Mouse (Mus musculus): ENCODE data around the gene Fbxo3. TPM values are rescaled to one million over a fixed set of nuclear protein-coding genes. Genes with fewer than 3 reads are reported as not detected.

Gene Fbxo3
- polyA plus RNA-seq, 1 experiment from 2014 or later, result 75.0 TPM

DNA sequence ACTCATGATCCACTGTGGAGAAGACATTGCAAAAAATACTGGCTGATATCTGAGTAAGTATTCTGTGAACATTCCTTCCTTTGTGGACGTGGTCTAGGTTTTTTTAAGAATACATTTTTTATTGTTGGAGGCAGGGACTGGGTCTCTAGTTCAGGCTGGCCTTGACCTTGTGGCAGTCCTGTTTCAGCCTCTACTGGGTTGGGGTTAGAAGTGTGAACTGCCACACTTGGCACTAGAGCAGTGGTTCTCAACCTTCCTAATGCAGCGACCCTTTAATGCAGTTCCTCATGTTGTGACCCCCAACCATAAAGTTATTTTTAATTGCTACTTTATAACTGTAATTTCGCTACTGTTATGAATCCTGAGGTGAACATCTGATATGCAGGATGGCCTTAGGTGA is 2.9 kb downstream of the Fbxo3 start:
- Histone ChIP-seq H3K9ac (ENCODE audit: low read depth, low read length) (no peak overlapping the region), H3K27me3 (replicated peaks; ENCODE audit: control insufficient read depth, insufficient read depth, low read length) (no peaks in the 10 kb centered on the region), H3K27ac (ENCODE audit: low read depth, low read length) (no peak overlapping the region), H3K4me1 (replicated peaks; ENCODE audit: control insufficient read depth, insufficient read depth, low read length) (peaks cover 19% of the 10 kb centered on the region), H3K4me3 (ENCODE audit: low read depth, low read length) (no peak overlapping the region), H3K9me3 (ENCODE audit: control insufficient read depth, low read length) (no peaks in the 10 kb centered on the region), H3K4me2 (peak overlapping the region; percentile 88), H3K36me3 (ENCODE audit: control insufficient read depth, insufficient read depth, low read length) (0 out of 2 replicates have a peak, but pooled peaks cover 3% of the 10 kb centered on the region)
- DNase-seq (ENCODE audit: low spot score) (no peak), ATAC-seq (replicated peaks; ENCODE audit: low FRiP score) (no peak)
- 80% methylated on average over 3 of the region's 3 CpGs for WGBS

DNA sequence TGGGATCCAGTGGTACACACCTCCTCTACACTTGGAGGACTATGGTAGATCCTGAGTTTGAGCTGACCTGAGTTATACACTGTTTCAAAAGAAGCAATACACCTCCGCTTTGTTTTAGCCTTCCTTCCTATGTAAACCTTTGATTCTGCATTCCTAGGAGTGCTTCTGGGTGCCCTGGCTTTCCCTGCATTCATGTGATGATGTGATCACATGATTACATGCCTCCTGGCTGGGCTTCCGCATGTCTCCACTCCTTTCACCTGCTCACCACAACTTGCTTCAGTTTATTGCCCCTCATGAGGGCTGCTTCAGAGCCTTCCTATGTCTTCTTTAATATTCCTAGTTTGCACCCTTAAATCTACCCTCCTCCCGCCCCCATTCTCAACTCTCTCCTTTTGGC is 4.5 kb downstream of the Fbxo3 start:
- Histone ChIP-seq H3K4me3 (ENCODE audit: low read depth, low read length) (no peak overlapping the region), H3K36me3 (ENCODE audit: control insufficient read depth, insufficient read depth, low read length) (peaks cover 5% of the 10 kb centered on the region; the same call in 1 of the 2 replicates), H3K27ac (ENCODE audit: low read depth, low read length) (no peak overlapping the region), H3K27me3 (replicated peaks; ENCODE audit: control insufficient read depth, insufficient read depth, low read length) (no peaks in the 10 kb centered on the region), H3K4me1 (replicated peaks; ENCODE audit: control insufficient read depth, insufficient read depth, low read length) (peaks cover 19% of the 10 kb centered on the region), H3K9ac (ENCODE audit: low read depth, low read length) (no peak overlapping the region), H3K4me2 (no peak overlapping the region), H3K9me3 (ENCODE audit: control insufficient read depth, low read length) (no peaks in the 10 kb centered on the region)
- 89% methylated on average over 3 of the region's 3 CpGs for WGBS
- ATAC-seq (replicated peaks; ENCODE audit: low FRiP score) (no peak), DNase-seq (ENCODE audit: low spot score) (no peak)

DNA sequence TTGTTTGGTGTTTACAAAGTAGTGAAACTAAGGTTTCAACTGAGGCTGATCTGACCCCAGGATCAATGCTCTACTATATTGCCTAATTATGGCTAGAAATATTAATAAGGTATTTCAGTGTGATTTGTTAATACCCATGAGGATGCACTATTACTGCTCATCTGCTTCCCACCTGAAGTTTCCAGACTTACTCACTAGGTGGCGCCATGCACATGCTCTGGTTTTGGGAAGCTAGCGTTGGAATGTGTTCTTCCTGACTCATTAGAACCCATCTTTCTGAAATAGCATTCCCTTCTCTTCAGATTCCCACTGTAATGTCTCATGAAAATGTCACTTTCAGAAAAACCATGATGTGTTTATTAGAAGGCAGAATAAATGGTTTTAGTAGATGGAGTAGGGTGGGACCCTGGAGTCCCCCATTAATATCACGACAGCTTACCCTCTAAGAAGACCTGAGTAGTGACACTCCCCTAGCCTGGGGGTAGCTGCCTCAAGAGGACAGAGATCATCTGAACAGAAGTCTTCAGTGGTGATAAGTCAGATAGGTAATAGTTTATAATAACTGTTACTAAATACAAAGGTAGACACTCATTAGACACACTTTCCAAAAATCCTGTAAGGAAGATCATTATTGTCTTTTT is 7.4 kb downstream of the Fbxo3 start:
- Histone ChIP-seq H3K4me1 (replicated peaks; ENCODE audit: control insufficient read depth, insufficient read depth, low read length) (peaks cover 6% of the 10 kb centered on the region), H3K27me3 (replicated peaks; ENCODE audit: control insufficient read depth, insufficient read depth, low read length) (no peaks in the 10 kb centered on the region), H3K27ac (ENCODE audit: low read depth, low read length) (no peak overlapping the region), H3K36me3 (ENCODE audit: control insufficient read depth, insufficient read depth, low read length) (peaks cover 5% of the 10 kb centered on the region; the same call in 1 of the 2 replicates), H3K9ac (ENCODE audit: low read depth, low read length) (no peak overlapping the region), H3K4me2 (no peak overlapping the region), H3K4me3 (ENCODE audit: low read depth, low read length) (no peak overlapping the region), H3K9me3 (ENCODE audit: control insufficient read depth, low read length) (no peaks in the 10 kb centered on the region)
- 34% methylated on average over 3 of the region's 3 CpGs for WGBS
- ATAC-seq (replicated peaks; ENCODE audit: low FRiP score) (0 out of 2 replicates have a peak, but pooled peaks have one; percentile 37), DNase-seq (ENCODE audit: low spot score) (no peak)

DNA sequence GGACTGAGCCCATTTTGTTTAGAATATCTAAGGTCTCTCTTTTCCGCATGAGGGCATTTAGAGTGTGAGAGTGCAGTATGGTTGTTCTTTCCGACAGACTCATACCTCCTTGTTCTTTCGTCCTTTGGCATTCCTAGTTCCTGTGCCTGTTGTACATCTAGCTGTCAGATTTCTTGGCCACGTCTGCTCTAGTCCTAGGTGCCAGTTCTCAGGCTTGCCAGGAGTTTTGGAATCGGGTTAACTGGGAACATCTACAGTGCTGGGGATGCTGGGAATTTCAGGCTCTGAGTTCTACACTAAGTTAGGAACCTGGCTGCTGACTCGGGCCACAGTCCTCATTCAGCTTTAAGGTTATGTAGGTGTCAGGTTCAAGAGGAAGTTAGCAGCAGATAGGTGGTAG is 8.1 kb downstream of the Fbxo3 start:
- no peak for DNase-seq (ENCODE audit: low spot score)
- ATAC-seq (replicated peaks; ENCODE audit: low FRiP score), result no peak
- Histone ChIP-seq H3K27me3 (replicated peaks; ENCODE audit: control insufficient read depth, insufficient read depth, low read length) (no peaks in the 10 kb centered on the region), H3K4me3 (ENCODE audit: low read depth, low read length) (no peak overlapping the region), H3K4me1 (replicated peaks; ENCODE audit: control insufficient read depth, insufficient read depth, low read length) (no peaks in the 10 kb centered on the region; the same call in 1 of the 2 replicates), H3K27ac (ENCODE audit: low read depth, low read length) (no peak overlapping the region), H3K4me2 (no peak overlapping the region), H3K36me3 (ENCODE audit: control insufficient read depth, insufficient read depth, low read length) (peaks cover 5% of the 10 kb centered on the region; the same call in 1 of the 2 replicates), H3K9ac (ENCODE audit: low read depth, low read length) (no peak overlapping the region), H3K9me3 (ENCODE audit: control insufficient read depth, low read length) (no peaks in the 10 kb centered on the region)
- 88% methylated on average over 6 of the region's 6 CpGs for WGBS

DNA sequence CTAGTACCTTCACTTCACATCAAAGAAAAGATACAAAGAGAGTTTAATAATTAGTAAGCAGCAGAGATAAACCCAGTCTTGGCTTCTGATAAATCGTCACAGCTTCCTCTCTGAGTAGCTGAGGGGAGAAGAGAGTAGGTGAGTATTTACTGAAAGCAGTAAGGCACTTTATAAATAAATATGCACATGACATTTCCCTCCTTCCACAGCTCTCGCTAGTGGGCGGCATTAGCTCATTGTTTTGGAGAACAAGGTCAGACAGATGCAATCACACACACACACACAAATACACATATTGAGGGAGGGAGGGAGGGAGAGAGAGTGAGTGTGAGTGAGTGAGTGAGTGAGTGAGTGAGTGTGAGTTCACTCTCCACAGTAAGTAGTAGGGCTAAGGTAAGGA is 8.8 kb downstream of the Fbxo3 start:
- ATAC-seq (replicated peaks; ENCODE audit: low FRiP score) (no peak), DNase-seq (ENCODE audit: low spot score) (no peak)
- Histone ChIP-seq H3K4me1 (replicated peaks; ENCODE audit: control insufficient read depth, insufficient read depth, low read length) (no peaks in the 10 kb centered on the region), H3K36me3 (ENCODE audit: control insufficient read depth, insufficient read depth, low read length) (peaks cover 5% of the 10 kb centered on the region; the same call in 1 of the 2 replicates), H3K9ac (ENCODE audit: low read depth, low read length) (no peak overlapping the region), H3K4me2 (no peak overlapping the region), H3K9me3 (ENCODE audit: control insufficient read depth, low read length) (no peaks in the 10 kb centered on the region), H3K4me3 (ENCODE audit: low read depth, low read length) (no peak overlapping the region), H3K27me3 (replicated peaks; ENCODE audit: control insufficient read depth, insufficient read depth, low read length) (no peaks in the 10 kb centered on the region), H3K27ac (ENCODE audit: low read depth, low read length) (no peak overlapping the region)
- 74% methylated on average over 3 of the region's 3 CpGs for WGBS

DNA sequence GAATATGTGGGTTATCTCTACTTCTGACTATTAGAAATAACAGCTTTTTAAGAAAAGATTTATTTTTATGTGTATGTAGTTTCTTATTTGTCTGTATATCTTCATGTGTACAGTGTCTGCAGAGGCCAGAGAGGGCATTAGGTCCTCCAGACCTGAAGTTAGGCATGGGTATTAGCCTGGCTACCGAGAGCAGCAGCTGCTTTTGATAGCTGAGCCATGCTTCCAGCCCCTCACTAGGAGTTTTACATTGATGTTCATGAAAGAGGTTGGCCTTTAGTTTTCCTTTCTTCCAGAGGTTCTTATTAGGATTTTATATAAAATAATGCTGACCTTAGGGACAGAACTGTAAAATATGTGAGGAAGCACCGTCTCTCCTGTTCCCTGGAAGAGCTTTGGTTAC is 10.7 kb downstream of the Fbxo3 start:
- peaks cover 2% of the 10 kb centered on the region; the same call in 1 of the 2 replicates for H3K4me1 ChIP-seq (replicated peaks; ENCODE audit: control insufficient read depth, insufficient read depth, low read length)
- 85% methylated on average over 2 of the region's 2 CpGs for WGBS
- no peak overlapping the region for H3K9ac ChIP-seq (ENCODE audit: low read depth, low read length)
- H3K27ac ChIP-seq (ENCODE audit: low read depth, low read length), result no peak overlapping the region
- ATAC-seq (replicated peaks; ENCODE audit: low FRiP score) (no peak), DNase-seq (ENCODE audit: low spot score) (no peak)
- no peak overlapping the region for H3K4me3 ChIP-seq (ENCODE audit: low read depth, low read length)
- H3K4me2 ChIP-seq, result no peak overlapping the region
- H3K27me3 ChIP-seq (replicated peaks; ENCODE audit: control insufficient read depth, insufficient read depth, low read length), result no peaks in the 10 kb centered on the region
- no peaks in the 10 kb centered on the region for H3K9me3 ChIP-seq (ENCODE audit: control insufficient read depth, low read length)
- H3K36me3 ChIP-seq (ENCODE audit: control insufficient read depth, insufficient read depth, low read length), result peaks cover 5% of the 10 kb centered on the region; the same call in 1 of the 2 replicates

DNA sequence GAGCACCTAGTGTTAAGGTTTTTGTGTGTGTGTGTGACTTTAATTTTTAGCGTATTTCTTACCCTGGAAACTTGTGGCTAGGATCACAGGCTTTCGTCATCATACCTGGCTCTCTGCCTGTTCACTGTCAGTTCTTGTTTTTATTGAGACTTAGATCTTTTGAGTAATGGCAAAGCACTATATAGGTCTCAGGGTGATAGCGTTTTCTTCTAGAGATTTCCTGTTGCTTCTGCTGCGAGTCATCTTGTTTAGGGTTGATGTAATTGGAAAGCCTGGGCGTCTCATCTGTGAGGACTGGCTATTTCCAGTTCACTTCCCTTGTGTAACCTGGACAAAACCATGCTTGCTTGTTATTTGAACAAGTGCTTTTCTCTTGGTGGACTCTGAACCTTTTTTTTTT is 14.1 kb downstream of the Fbxo3 start:
- Histone ChIP-seq H3K9me3 (ENCODE audit: control insufficient read depth, low read length) (no peaks in the 10 kb centered on the region), H3K4me3 (ENCODE audit: low read depth, low read length) (no peak overlapping the region), H3K9ac (ENCODE audit: low read depth, low read length) (no peak overlapping the region), H3K27me3 (replicated peaks; ENCODE audit: control insufficient read depth, insufficient read depth, low read length) (no peaks in the 10 kb centered on the region), H3K36me3 (ENCODE audit: control insufficient read depth, insufficient read depth, low read length) (peaks cover 9% of the 10 kb centered on the region), H3K27ac (ENCODE audit: low read depth, low read length) (no peak overlapping the region), H3K4me1 (replicated peaks; ENCODE audit: control insufficient read depth, insufficient read depth, low read length) (peaks cover 10% of the 10 kb centered on the region; the same call in 1 of the 2 replicates), H3K4me2 (no peak overlapping the region)
- WGBS, result 75% methylated on average over 5 of the region's 5 CpGs
- DNase-seq (ENCODE audit: low spot score), result no peak
- ATAC-seq (replicated peaks; ENCODE audit: low FRiP score), result no peak

DNA sequence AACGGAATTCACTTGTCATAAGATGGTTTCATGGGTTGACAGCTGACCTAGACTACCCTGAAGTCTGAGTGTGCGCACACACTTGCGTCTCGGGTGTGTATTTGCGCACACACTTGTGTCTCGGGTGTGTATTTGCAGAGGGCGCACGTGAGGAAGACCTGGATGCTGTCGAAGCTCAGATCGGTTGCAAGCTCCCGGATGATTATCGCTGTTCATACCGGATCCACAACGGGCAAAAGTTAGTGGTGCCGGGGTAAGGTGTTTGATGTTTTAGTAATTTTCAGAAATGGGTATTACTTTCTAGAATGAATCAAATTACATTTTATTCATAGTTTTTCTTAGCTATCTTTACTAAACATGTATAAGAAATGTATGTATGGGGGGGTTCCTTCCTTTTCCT is 15.2 kb downstream of the Fbxo3 start:
- 94% methylated on average over 15 of the region's 15 CpGs for WGBS
- DNase-seq (ENCODE audit: low spot score), result no peak
- Histone ChIP-seq H3K4me3 (ENCODE audit: low read depth, low read length) (no peak overlapping the region), H3K27me3 (replicated peaks; ENCODE audit: control insufficient read depth, insufficient read depth, low read length) (no peaks in the 10 kb centered on the region), H3K27ac (ENCODE audit: low read depth, low read length) (no peak overlapping the region), H3K36me3 (ENCODE audit: control insufficient read depth, insufficient read depth, low read length) (peaks cover 9% of the 10 kb centered on the region), H3K4me2 (no peak overlapping the region), H3K4me1 (replicated peaks; ENCODE audit: control insufficient read depth, insufficient read depth, low read length) (peaks cover 10% of the 10 kb centered on the region; the same call in 1 of the 2 replicates), H3K9ac (ENCODE audit: low read depth, low read length) (no peak overlapping the region), H3K9me3 (ENCODE audit: control insufficient read depth, low read length) (no peaks in the 10 kb centered on the region)
- ATAC-seq (replicated peaks; ENCODE audit: low FRiP score), result no peak

All from liver, embryonic 11.5 days (tissue).